Mouse (Mus musculus) adrenal gland, postnatal 14 days (tissue): Measurements from ENCODE around the gene Aff3. TPM values are rescaled to one million over a fixed set of nuclear protein-coding genes. Genes with fewer than 3 reads are reported as not detected.

ENCODE experiments used
- DNase-seq: peaks from one replicate; pipeline ENCODE4 v3.0.0; 2021; ENCODE audit warnings: mixed read lengths
- total RNA-seq: library from RNA; stranded (reverse); gene quantifications from 2 replicates; pipeline ENCODE4 v1.2.3, GENCODE M21; 2021

Gene Aff3
- total RNA-seq, 1 experiment from 2014 or later: 6.2 TPM

DNA sequence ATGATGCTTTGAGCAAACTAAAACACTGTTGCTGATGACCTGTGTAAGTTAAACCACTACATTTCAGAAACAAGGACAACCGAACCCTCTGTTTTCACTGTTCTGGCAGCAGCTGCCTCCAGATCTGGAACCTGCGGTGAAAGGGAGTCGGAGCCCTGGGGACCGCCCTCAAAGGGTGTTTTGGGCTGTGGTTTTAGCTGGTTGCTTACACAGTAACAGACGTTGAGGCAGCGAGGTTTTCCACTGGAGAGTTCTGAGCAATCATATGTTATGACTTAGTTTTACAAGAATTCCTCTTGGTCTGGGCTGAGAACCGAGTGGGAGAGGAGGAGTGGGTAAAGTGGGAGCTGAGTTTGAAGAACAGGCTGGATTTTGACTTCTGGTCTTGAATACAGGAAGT, 7.1 kb downstream of the Aff3 start:
- DNase-seq: no peak

DNA sequence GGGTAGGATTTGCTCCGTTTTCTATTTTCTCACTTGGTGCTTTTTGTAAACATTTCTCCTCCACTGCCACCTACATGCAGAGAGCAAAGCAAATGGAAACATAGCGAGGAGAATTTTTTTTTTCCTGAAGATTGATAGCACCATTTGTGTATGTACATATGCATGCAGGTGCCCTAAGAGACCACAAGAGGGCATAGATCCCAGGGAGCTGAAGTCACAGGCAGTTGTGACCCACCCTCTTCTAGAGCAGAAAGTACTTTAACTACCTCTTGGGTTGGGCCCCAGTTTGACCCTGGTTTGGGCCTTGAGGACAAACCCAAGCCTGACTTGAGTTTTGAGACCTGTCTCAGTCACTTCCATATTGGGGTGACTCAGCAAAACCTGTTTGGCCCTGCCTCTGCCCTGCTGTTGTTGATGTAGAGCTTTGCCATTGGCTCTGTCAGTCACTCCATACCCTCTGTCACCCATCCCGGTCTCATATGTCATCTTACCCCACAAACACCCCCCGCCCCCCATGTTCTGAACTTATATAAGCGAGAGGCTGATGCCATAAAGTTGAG, 9.7 kb downstream of the Aff3 start:
- DNase-seq: no peak

DNA sequence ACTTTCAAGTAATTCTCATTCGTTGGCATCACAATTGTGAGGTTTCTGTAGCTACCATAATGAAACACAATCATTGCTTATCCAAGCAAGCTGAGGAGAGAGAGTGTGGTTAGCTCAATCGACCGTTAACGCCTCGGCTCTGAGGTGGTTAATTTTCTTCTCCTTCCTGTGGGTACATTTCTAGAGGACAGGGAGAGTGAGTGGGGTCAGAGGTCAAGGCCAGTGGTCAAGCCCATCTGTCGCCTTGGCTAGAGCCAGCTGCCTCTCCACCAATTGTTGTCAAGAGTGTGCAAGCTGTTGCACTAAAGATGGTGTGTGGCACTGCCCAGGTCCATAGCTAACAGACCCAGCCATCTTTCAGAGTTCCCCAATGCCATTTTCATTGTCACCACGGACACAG, 14.7 kb downstream of the Aff3 start:
- DNase-seq: no peak

DNA sequence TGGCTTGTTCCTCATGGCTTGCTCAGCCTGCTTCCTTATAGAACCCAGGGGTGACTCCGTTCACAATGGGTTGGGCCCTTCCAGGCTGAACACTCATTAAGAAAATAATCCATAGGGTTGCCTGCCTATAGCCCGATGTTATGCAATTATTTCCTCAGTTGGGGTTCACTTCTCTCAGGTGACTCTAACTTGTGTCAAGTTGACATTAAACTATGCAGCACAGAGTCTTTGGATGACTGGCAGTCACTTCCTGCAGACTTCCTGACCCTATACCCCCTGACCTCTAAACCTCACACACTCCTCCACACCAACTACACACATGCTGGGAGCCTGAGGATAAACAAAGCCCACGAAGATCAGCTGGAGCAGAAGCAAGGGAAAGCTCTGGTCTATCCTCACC, 15.6 kb downstream of the Aff3 start:
- DNase-seq: no peak

DNA sequence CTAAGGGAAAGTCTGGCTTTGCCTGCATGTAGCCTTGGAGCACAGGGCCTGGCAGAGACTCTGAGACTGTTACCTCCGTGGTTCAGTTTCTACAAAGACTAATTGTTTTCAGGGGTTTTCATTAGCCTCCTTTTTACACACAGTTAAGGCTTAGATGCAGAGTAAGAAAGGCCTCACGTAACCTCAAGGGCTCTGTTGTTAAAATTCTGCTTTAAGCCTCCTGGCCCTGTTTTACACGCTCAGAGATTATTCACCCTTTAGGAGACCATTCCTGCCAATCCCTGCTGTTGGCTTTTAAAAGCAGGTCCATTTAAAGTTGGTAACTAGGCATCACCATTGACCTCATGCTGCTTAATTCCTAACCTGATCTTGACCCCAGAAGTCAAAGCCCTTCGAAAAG, 22.5 kb downstream of the Aff3 start:
- DNase-seq: no peak

DNA sequence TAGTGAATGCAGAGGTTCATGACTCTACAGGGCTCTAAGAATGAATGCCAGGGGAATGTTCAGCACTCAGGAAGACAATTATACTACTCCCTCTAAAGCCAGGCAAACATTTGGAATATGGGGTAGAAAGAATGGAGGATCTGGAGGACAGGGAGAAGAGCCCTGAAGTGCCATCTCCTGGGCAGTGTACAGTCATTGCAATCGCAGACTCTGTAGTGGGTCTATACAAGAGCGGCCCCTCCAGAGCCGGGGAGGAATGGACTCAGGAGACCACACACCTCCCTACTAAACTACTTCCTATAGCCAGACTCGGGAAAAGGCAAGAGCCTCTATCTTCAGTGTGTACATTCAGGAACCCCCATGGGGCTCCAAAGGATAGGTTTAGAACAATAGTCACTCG, 25.1 kb downstream of the Aff3 start:
- DNase-seq: no peak

DNA sequence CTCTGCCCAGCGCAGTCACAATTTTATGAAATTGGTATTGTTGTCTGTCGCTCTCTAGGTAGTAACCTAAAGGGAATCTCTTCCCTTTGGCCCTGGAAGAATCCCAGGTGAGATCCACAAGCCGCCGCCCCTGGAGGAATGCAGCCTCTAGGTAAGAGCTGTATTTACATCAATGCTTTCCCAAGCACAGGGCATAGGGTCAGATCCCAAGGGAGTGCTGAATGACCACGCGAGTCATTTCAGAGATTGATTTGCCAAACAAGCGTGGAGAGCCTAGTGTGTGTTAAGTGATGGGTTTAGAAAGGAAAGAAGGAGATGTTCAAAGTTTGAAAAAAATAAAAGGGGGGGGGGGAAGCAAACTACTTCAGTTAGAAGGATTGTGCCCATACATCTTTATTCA, 29.2 kb downstream of the Aff3 start:
- no peak for DNase-seq

DNA sequence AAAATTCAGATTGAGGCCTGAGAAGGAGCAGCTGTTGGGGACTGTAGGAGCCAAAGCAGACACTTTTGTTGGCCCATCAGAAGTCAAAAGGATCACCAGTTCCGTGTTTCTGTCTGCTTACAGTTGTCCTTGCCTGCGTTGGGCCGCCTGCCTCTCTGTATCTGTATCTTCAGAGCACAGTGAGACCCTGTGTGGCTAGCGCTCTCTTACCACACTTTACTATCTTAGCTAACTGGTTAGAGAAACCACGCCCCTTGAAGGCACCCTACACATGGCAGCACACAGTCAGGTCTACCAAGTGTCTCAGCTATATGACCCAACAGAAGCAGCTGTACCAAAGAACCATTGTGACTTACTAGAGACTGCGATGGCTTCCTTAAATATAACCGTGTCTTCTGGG, 30.7 kb downstream of the Aff3 start:
- no peak for DNase-seq

DNA sequence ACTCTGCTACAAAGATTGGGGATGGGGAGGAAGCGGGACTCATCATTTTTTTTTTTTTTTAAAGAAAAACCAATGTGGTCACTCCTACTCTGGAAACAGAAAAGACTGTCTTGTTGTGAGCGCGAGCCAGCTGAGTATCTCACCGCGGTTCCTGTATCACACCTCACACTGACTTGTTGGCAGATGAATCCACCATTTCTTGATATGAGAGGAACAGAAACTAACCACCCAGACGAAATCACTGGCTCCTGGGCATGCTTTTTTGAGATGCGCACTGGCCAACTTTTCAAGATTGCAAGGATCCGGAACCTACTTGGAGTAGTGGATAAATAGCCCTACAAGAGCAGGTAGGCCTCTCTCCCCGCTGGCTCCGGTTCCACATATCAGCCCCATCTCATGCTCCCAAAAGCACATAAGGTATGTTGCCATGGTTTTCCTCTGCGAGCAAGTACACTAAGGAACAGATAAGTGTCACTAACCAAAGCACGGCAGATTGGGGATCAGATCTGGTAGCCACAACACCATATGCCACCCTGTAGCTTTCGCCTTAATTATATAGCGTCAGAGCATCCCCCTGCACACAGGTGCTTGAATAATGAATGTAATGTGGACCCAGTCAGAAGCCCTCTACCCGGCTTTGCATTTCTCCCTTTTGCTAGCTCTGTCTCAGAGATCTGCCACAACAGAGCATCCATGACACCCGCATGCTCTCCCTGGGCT, 32.1 kb downstream of the Aff3 start:
- DNase-seq: no peak

DNA sequence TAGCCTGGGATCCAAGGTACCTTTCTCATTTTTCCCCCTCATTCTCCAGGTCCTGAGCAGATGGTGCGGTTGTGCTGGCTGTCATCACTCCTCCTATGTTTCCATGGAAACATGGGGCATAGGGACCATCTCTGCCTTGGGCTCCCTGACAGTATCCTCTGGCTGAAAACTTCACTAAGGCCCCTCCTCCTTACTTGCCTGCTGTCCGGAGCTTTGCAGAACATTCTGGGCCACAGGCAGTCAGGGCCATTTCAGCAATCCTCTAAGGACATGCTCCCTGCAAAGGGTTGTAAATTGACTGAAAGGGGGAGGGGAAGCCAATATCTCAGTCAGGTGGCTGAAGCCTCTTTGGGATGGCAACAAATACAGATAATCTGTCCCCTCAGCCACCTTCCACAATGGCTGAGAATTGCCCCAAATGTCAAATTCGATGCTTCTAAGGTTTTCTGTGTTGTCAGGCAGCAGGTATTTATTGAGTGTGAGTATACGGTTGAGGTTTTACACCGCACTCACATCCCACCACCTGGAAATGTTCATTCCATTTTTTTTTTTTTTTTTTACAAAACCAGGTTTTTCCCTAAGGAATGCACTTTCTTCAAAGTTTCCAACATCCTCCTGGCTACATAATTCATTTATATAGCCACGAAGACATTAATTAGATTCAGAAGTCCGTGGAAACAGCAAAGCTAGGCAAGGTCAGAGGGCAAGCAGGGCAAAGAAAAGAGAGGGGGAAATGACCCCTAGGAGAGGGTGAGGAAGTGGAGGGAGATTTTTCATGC, 33.1 kb downstream of the Aff3 start:
- DNase-seq: no peak

DNA sequence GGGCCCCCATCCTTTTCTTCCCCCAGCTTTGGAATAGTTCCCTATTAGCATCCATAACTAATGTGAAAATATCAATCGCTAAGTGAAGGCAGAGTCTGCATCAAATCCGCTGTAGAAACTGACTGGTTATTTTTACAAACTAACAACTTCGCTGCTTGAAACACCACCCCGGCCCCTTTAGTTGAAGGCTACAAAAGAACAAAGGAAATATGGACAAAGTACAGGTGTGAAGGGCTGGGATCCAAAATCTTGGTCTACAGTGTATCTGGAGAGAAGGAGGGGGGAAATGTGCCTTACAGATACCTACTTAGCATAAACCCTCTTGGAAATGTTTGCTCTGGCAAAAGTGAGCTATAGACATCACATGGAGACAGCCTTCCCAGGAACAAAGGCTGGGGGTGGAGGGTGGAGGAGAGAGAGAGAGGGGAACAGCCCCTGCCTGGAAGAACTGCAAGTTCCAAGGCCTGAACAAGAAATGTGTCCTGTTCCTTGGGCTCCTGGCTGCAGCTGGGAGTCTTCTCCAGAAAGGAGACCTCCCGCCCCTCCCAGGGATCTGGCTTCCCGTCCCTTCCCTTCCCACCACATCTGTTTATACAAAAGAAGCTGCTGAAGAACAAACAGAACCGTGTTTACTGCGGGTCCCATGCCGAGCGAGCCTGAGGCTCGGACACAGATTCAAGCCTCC, 35.7 kb downstream of the Aff3 start:
- no peak for DNase-seq

DNA sequence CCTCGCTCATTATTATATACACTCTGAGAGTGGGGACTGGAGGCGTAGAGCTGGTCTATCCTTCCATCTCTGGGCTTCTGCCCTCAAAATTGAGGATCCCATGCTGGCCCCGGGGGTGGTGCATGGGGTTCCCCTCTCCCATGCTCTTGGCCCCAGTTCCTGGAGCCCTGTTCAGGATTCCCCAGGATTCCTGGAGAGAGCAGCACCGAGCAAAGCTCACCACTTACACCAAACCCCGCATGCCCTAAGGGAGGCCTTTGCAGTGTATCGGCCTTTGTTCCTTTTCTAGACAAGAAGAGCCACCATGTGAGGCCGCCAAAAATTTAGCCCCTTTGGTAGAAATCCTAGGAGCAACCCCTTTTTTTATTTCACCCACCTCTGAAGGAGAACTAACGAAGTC, 36.3 kb downstream of the Aff3 start:
- no peak for DNase-seq

DNA sequence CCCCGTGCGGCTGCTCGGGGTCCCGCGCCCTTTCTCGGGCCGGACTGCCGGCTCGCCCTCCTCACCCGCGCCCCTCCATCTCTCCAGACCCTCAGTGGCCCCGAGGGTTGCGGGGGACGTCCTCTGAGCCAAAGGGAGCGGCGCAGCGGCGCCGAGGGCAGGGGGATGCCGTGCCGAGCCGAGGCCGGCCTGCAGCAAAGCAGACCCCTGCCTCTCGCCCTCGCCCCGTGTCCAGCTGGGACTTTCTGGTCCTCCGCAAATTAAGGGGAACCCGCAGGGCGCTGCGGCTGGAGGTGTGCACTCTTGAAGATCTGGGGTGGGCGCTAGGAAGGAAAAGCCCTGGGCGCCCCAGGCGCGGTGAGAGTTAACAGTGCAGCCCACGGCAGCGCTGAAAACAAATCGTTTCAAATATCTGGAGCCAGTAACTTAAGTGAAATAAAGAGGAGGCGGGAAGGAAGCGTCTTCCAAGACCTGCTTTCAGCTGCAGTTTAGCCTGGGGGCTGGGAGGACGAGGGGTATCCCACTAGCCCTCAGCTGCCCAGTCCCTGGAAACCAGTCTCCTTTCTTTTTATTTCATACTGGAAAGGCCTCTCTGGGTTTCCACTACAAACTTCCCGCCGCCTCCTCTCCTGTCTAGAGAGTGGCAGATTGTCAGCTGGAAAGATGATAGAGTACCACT, 36.9 kb downstream of the Aff3 start:
- peak; percentile 16 for DNase-seq

DNA sequence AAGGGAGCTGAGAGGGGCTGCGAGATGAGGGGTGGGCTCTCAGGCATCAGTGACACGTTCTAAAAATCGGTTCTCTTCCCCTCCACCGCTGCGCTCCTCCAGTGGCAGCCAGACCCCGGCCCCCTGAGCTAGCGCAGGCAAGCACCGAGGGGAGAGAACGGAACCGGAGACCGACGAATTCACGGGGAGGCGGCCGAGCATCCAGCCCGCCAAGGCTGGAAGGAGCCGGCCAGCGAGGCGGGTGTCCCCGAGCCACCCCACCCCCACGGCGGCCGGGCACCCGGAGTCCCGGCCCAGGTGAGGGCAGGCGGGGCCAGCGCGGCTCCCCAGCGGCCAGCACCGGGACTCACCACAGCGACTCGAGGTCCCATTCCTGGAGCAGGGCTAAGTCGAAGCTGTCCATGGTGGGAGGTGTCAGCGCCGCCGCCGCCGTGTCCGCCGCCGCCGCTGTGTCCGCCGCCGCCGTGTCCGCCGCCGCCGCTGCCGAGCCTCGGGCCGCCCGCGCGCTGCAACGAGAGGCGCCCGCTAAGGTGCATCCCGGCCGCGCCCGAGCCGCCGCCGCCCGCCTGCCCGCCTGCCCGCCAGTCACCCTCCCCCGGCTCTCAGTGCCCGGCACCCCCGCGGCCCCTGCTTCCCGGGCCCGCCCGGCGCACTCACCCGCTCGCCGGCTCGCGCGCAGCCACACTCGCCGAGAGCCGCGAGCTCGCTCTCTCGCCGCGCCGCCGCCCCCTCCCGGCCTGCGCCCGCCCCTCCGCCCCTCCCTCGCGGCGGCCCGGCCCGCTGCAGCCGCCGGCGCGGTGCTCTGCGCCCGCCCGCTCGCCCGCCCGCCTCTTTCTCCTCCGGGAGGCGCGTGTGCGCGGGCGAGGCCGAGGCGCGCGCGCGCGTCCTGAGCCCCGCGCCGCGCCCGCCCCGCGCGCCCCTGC, 37.8 kb downstream of the Aff3 start:
- DNase-seq: peak; percentile 71

DNA sequence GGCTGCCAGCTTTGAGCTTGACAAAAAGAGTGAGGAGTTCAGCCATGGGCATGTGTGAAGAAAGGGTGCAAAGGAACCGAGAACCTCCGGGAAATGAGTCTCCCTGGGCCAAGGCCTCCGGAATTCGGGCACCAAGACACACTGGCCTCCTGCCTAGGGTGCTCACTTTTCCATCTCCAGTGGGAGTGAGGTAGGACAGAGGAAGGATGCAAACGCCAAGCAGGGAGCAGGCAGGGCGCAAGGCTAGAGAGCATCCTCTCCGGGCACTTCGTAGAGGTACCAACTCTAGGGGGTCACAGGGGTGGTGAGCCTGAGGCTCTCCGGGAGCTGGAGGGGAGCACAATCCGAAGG, 38.4 kb downstream of the Aff3 start:
- DNase-seq: no peak

DNA sequence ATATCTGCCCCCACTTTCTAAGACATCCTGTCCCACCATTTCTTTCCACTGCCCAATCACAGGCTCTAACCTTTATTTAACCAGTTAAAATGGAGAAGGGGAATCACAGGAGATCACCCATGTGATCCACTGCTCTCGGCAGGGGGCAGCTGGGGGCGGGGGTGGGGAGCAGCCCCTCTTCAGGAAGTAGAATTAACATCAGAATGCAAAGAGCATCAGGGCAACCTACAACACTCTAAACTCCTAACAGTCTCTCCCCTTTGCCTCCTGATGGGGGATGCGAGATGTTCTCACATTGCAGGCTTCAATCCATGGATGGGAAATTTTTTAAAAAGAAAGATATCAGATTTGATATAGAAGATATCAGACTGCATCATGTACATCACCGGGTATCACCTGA, 42.9 kb downstream of the Aff3 start:
- DNase-seq: no peak

DNA sequence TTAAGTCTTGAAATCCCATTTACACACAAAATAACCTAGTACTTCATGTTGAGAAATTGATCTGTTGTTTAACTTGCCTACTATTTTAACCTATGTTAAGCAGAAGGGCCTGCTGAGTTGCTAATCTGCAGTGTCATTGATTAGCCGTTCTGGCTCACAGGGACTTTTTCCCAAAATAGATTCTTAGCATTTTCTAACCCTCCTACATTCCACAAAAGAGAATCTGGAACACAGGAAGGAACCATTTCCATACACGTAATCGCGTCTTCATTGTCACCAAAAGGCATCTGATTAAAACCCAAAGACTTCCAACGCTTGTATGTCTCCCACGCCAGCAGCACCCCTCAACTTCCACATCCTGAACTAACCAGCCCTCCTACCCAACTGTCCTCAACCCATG, 44.4 kb downstream of the Aff3 start:
- no peak for DNase-seq

DNA sequence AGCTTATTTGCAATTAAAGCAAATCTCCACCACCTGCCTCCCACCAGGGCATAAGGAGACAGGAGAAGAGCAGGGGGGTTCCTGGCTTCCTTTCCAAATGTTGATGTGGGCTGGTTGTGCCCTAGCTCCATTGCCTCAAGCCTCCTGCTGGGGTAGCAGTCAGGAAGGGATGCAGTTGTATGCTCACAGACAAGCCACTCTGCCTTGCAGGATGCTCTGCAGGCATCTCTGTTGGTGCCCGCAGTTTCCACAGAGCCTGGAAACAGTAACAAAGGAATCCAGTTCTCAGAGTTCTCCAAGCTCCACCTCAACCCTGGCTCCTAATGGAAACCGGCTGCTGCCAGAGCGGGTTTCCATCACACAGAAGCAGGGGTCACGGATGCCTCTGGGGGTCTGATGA, 58.0 kb downstream of the Aff3 start:
- no peak for DNase-seq

DNA sequence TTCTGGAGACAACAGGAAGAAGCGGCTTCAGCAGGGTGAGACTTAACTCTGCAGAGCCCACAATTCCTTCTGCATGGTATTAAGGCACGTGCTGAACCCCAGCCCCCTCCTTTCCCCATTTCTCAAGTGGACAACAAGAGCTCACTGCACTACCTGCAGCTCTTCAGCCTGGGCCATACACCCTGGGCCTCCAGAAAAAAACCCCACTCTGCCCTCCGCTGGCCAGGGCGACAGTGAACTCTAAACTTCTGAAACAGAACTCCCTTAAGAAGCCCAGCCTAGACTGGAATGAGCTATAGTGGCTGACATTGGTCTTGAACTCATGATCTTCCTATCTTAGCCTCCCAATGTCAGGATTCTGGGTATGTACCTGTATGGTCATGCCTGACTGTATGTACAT, 59.3 kb downstream of the Aff3 start:
- no peak for DNase-seq

DNA sequence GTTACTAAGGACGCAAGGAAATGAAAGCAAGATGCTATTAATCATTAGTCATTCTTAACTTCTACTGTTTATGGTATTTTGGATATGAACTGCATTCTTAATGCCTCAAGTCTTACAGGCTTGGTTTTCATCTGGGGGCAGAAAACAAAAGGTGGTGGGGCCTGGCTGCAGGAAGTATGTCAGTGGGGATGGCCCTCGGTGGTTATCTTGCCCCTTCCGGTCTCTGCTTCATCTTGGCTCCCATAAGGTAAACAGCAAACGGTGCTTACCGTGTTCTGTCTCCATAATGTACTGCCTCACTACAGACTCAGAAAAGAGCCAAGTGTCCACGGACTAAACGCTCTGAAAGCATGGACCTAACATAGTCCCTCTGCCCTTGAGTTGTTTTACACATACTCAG, 60.1 kb downstream of the Aff3 start:
- no peak for DNase-seq

DNA sequence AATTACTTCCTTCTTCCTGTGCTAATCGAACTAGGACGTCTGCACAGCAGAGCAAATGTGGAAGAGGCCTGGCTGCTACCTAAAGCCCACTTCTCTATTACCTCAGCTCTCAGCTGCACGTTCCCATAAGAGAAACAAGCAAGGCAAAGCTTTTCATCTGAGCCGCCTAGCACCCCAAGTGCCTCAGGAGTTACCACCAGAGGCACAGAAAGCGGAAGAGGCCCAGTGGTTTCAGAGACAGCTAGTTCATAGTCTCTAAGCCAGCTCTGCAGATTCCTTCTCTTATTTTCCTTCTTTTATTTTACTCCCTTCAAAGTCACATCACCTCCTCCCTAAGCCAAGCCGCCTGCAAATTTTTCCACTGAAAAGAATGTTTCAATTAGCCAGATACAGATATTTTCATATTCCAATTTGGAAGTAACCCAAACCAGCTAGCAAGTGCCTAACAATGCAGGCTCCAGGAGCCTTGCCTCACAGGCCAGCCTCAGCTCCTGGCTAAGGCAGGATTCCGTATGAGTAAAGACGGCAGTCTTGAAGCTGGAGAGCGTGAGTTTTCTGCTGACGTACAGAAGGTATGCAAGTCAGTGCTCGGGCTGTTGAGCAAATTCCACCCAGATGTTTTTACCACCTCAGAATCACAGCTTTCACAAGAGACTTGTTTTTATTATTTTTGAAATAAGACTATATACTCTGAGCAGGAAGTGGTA, 62.8 kb downstream of the Aff3 start:
- no peak for DNase-seq
